Mouse (Mus musculus): ENCODE results near the gene Klk7. TPM values are rescaled to one million over a fixed set of nuclear protein-coding genes. Genes with fewer than 3 reads are reported as not detected.

Gene Klk7
- polyA plus RNA-seq, 1 experiment from 2014 or later, result not detected

DNA sequence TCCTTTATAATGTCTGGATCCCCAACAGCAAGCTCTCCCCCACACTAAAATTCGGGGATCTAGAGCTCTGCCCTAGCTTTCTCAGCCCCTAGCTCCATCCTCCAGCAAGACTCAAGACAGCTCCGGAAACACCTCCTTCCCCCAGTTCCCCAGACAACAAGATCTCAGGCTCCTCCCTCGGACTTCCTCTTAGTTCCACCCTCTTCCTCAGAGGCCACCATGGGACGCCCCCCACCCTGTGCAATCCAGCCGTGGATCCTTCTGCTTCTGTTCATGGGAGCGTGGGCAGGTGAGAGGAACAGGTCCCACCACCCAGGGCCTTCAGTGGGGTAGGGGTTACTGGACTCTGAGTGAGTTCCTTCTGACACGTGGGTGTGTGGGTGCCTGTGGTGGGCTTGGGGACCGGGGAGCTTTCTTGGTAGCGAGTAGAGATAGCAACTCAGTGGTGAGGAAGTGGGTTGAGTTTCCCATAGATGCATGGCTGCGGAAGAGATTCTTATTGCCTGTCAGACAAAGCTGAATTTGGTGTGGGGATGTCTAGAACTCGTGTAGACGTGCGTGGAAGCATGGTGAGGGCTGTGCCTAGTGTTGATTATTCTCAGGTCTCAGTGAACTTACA is 13.1 kb upstream of the Klk7 start:
- Histone ChIP-seq H3K4me3 (peak overlapping the region; percentile 45), H3K4me1 (peaks cover 21% of the 10 kb centered on the region), H3K27ac (no peak overlapping the region), H3K9me3 (no peaks in the 10 kb centered on the region), H3K9ac (peak overlapping the region; percentile 20; the same call in 1 of the 2 replicates), H3K27me3 (replicated peaks) (peaks cover 28% of the 10 kb centered on the region), H3K36me3 (replicated peaks) (no peaks in the 10 kb centered on the region), H3K4me2 (peak overlapping the region; percentile 74)
- ATAC-seq (replicated peaks), result peak; percentile 50
- WGBS, result 41% methylated on average over 13 of the region's 13 CpGs

DNA sequence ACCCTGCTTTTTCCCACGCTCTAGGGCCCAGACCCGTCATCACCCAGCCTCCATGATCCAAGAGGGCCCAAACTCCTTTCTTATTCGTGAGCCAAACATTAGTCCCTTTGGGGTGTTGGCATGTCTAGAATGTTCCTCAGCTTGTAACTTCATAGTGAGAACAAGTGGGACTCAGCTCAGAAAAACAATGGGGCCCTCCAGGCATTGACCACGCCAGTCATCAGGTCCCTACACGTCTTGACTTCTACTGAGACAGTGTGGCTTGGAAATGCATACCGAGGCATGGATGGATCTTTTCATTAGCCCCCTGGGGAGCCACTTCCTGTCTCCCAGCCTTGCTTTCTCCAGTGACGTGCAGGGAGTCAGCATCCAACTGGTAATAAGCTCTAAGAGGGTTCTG is 11.2 kb upstream of the Klk7 start:
- Histone ChIP-seq H3K9ac (no peak overlapping the region), H3K4me2 (no peak overlapping the region), H3K9me3 (no peaks in the 10 kb centered on the region), H3K4me3 (no peak overlapping the region), H3K36me3 (replicated peaks) (no peaks in the 10 kb centered on the region), H3K27ac (no peak overlapping the region), H3K27me3 (replicated peaks) (peaks cover 28% of the 10 kb centered on the region), H3K4me1 (peaks cover 21% of the 10 kb centered on the region)
- WGBS, result 72% methylated on average over 7 of the region's 7 CpGs
- ATAC-seq (replicated peaks), result no peak

DNA sequence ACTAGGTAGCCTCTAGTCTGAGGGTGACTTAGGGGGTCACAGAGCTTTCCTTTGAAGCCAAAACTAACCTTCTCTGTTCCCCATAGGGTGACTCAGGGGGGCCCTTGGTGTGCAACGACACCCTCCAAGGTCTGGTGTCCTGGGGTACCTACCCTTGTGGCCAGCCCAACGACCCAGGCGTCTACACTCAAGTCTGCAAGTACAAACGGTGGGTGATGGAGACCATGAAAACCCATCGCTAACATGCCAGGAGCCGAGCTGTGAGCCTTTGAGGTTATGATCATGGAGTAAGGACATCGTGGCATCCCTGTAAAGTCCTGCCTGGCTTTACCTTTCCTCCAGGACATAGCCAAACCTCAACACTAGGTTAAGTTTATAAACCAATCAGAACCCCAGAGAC is 4.1 kb downstream of the Klk7 start:
- Histone ChIP-seq H3K36me3 (replicated peaks) (no peaks in the 10 kb centered on the region), H3K4me2 (no peak overlapping the region), H3K27me3 (replicated peaks) (no peaks in the 10 kb centered on the region), H3K27ac (no peak overlapping the region), H3K4me3 (no peak overlapping the region), H3K9me3 (no peaks in the 10 kb centered on the region), H3K9ac (no peak overlapping the region), H3K4me1 (no peaks in the 10 kb centered on the region)
- WGBS, result 91% methylated on average over 7 of the region's 7 CpGs
- no peak for ATAC-seq (replicated peaks)

DNA sequence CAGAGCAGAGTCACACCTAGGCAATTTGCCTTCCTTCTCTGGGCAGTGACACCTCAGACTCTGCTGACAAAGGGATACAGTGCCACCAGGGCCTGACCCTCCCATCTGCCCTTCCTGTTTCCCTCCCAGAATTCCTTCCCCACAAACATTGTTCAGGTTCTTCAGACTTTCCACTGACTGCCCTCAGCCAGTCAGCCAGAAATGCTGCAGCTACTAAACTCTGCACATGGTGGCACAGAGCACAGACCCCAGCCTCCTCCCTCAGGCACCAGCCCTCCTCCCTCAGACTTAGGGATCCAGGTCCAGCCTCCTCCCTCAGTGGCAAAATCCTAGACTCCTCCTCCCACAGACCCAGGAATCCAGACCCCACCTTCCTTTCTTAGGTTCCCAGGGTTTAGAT is 5.7 kb downstream of the Klk7 start:
- no peak overlapping the region for H3K4me2 ChIP-seq
- no peaks in the 10 kb centered on the region for H3K27me3 ChIP-seq (replicated peaks)
- no peaks in the 10 kb centered on the region for H3K36me3 ChIP-seq (replicated peaks)
- no peak for ATAC-seq (replicated peaks)
- no peak overlapping the region for H3K4me3 ChIP-seq
- no peak overlapping the region for H3K27ac ChIP-seq
- no peaks in the 10 kb centered on the region for H3K9me3 ChIP-seq
- H3K9ac ChIP-seq, result no peak overlapping the region
- H3K4me1 ChIP-seq, result no peaks in the 10 kb centered on the region

DNA sequence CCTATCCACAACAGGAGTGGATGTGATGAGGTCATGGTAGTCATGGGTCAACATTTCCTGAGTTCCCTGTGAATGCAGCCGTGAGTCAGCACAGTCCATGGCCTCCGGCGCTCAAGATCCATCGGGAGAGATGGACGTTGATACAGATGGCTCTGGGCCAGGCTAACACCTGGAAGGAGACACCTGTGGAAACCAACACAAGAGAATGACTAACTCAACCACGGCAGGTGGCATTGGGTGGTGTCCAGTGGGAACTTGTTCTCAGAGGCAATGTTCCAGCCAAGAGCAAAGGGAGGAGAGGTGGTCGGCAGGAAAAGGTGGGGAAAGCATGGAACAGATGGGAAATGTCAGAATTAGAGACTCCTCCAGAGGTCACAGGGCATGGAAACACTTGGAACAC is 10.5 kb downstream of the Klk7 start:
- Histone ChIP-seq H3K4me3 (no peak overlapping the region), H3K4me1 (no peaks in the 10 kb centered on the region), H3K9me3 (no peaks in the 10 kb centered on the region), H3K4me2 (no peak overlapping the region), H3K27me3 (replicated peaks) (no peaks in the 10 kb centered on the region), H3K9ac (no peak overlapping the region), H3K36me3 (replicated peaks) (no peaks in the 10 kb centered on the region), H3K27ac (no peak overlapping the region)
- no peak for ATAC-seq (replicated peaks)
- WGBS, result 95% methylated on average over 7 of the region's 7 CpGs

DNA sequence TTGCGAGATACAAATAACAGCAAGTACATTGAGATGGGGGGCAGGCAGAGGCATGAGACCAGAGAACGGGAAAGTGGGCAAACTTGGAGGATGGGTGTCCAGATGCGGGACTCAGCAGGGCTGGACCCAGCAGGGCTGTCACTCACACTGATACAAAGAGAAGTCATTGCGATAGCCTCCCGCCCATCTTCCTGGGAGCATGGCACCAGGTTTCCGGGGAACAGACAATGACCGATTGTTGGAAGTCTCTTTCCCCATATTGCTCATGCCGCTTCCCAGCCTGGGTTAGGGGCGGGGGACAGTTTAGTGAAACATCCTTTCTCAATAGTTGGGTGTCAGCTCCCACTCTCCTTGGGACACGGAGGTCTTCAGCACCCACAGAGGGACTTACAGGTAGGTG is 13.1 kb downstream of the Klk7 start, which contains the start of gene Klk6:
TSS of gene Klk6 (plus strand) at position 301 of the 400 bp plus-strand sequence.
- WGBS, result 76% methylated on average over 10 of the region's 10 CpGs
- no peaks in the 10 kb centered on the region for H3K36me3 ChIP-seq (replicated peaks)
- H3K9ac ChIP-seq, result no peak within 1 kb of the TSS
- ATAC-seq (replicated peaks), result no peak
- no peaks in the 10 kb centered on the region for H3K9me3 ChIP-seq
- H3K4me2 ChIP-seq, result no peak within 1 kb of the TSS
- H3K27ac ChIP-seq, result no peak within 1 kb of the TSS
- H3K27me3 ChIP-seq (replicated peaks), result no peaks in the 10 kb centered on the region
- H3K4me1 ChIP-seq, result no peaks in the 10 kb centered on the region
- H3K4me3 ChIP-seq, result no peak within 1 kb of the TSS

DNA sequence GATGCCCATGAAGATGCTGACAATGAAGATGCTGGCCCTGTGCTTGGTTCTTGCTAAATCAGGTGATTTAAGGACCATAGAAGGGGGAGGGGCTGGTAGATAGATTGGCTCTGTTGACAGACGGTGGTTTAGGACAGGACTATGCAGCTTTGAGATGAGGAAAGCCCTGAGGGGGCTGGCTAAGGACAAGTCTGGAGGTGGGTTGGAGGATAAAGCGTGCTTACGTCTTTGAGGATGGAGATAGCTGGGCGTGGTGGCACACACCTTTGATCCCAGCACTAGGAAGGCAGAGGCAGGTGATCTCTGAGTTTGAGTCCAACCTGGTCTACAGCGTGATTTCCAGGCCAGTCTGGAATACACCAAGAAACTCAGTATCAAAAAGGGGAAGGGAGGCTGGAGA is 15.0 kb downstream of the Klk7 start:
- Histone ChIP-seq H3K4me1 (no peaks in the 10 kb centered on the region), H3K27me3 (replicated peaks) (no peaks in the 10 kb centered on the region), H3K9me3 (no peaks in the 10 kb centered on the region), H3K4me2 (no peak overlapping the region), H3K9ac (no peak overlapping the region), H3K27ac (no peak overlapping the region), H3K36me3 (replicated peaks) (no peaks in the 10 kb centered on the region), H3K4me3 (no peak overlapping the region)
- 90% methylated on average over 5 of the region's 5 CpGs for WGBS
- no peak for ATAC-seq (replicated peaks)

DNA sequence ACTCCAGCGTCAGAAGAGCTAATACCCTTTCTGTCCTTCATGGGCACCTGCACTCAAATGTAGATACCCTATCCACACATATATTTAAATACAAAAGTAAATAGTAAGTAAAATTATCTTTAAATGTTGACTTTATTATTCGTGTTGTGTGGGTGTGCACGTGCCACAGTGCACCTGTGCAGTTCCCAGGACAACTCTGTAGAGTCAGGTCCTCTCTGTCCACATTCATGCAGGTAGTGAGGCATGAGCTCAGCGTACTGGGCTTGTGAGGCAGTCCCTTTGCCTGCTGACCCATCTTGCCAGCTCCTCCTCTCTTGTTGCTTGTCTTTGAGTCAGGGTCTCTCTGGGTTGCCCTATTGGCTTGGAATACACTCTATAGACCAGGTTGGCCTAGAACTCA is 16.6 kb downstream of the Klk7 start:
- Histone ChIP-seq H3K4me3 (no peak overlapping the region), H3K9ac (no peak overlapping the region), H3K36me3 (replicated peaks) (no peaks in the 10 kb centered on the region), H3K27ac (no peak overlapping the region), H3K4me1 (no peaks in the 10 kb centered on the region), H3K4me2 (no peak overlapping the region), H3K9me3 (no peaks in the 10 kb centered on the region), H3K27me3 (replicated peaks) (no peaks in the 10 kb centered on the region)
- 91% methylated on average over 4 of the region's 4 CpGs for WGBS
- ATAC-seq (replicated peaks), result no peak

DNA sequence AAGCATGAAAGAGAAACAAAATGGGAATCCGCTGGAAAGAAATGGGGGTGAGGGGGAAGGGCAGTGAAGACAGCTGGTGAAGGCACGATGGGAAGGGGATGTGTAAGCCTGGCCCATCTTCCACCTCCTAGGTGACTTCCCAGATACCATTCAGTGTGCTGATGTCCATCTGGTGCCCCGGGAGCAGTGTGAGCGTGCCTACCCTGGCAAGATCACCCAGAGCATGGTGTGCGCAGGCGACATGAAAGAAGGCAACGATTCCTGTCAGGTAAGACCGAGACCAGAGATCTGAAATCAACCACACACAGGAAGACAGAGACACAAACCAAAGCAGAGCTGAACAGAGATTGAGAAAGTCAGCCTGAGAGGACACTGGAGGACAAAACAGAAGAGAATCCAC is 17.9 kb downstream of the Klk7 start:
- Histone ChIP-seq H3K27me3 (replicated peaks) (no peaks in the 10 kb centered on the region), H3K9me3 (no peaks in the 10 kb centered on the region), H3K36me3 (replicated peaks) (no peaks in the 10 kb centered on the region), H3K27ac (no peak overlapping the region), H3K4me3 (no peak overlapping the region), H3K4me2 (no peak overlapping the region), H3K4me1 (no peaks in the 10 kb centered on the region), H3K9ac (no peak overlapping the region)
- WGBS, result 95% methylated on average over 8 of the region's 8 CpGs
- no peak for ATAC-seq (replicated peaks)

DNA sequence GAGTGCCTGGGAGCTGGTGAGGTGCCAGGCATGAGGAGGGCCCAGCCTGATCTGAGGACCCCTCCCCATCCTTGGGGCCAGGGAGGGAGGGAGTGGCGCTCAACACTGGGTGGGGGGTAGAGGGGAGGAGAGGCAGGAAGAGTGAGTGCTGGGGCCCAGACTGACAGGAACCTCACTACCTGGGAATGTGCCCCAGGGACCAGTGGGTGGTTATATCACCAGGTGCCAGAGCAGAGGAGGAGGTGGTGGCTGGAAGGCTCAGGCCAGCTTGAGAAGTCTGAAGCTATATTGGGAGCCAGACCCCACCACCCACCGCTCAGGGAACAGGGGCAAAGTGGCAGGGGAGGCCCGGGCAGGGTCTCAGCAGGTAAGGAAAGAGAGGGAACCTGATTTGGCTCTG is 30.6 kb downstream of the Klk7 start, which contains the start of gene Klk5:
TSS of gene Klk5 (plus strand) at position 271 of the 400 bp plus-strand sequence.
- Histone ChIP-seq H3K36me3 (replicated peaks) (no peaks in the 10 kb centered on the region), H3K4me2 (no peak within 1 kb of the TSS), H3K4me3 (no peak within 1 kb of the TSS), H3K9ac (no peak within 1 kb of the TSS), H3K27ac (no peak within 1 kb of the TSS), H3K27me3 (replicated peaks) (no peaks in the 10 kb centered on the region), H3K9me3 (no peaks in the 10 kb centered on the region), H3K4me1 (no peaks in the 10 kb centered on the region)
- no peak for ATAC-seq (replicated peaks)
- WGBS, result 52% methylated on average over 3 of the region's 3 CpGs

DNA sequence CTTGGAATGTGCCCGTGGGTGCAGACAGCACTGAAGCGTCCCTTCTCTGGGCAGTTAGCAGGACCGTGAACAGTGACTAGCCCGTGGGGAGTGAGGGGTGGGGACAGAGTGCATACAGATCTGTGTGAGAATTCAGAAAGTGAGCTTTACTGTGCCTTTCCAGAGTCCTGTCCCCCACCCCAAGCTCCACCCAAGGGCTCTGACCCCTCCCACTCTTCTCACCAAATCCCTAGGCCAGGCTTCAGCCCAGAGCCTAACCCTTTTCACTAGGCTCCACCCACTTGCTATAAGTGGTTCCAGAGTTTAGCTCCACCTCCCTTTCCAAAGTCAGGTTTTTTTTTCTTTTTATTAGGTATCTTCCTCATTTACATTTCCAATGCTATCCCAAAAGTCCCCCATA is 32.7 kb downstream of the Klk7 start:
- Histone ChIP-seq H3K36me3 (replicated peaks) (no peaks in the 10 kb centered on the region), H3K4me1 (no peaks in the 10 kb centered on the region), H3K9ac (no peak overlapping the region), H3K27ac (no peak overlapping the region), H3K4me3 (no peak overlapping the region), H3K9me3 (no peaks in the 10 kb centered on the region), H3K27me3 (replicated peaks) (no peaks in the 10 kb centered on the region), H3K4me2 (no peak overlapping the region)
- 88% methylated on average over 4 of the region's 4 CpGs for WGBS
- no peak for ATAC-seq (replicated peaks)

DNA sequence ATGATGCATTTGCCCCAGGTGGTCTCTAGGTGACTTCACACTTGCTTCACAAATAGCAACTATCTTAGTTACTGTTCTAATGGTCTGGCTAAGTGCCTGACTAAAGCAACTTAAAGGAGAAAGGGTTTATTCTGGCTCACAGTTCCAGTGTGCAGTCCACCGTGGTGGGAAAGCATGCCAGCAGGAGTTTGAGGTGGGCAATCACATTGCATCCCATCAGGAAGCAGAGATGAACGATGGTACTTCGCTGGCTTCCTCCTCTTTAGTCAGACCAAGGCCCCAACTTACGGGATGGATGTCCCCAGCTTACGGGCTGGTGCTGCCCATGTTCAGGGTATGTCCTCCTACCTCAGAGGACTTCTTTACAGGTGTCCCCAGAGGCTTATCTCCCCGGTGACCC is 40.5 kb downstream of the Klk7 start:
- no peaks in the 10 kb centered on the region for H3K9me3 ChIP-seq
- ATAC-seq (replicated peaks), result no peak
- H3K9ac ChIP-seq, result no peak overlapping the region
- no peak overlapping the region for H3K4me3 ChIP-seq
- H3K4me2 ChIP-seq, result no peak overlapping the region
- no peaks in the 10 kb centered on the region for H3K27me3 ChIP-seq (replicated peaks)
- 94% methylated on average over 6 of the region's 6 CpGs for WGBS
- H3K27ac ChIP-seq, result no peak overlapping the region
- H3K36me3 ChIP-seq (replicated peaks), result no peaks in the 10 kb centered on the region
- no peaks in the 10 kb centered on the region for H3K4me1 ChIP-seq

DNA sequence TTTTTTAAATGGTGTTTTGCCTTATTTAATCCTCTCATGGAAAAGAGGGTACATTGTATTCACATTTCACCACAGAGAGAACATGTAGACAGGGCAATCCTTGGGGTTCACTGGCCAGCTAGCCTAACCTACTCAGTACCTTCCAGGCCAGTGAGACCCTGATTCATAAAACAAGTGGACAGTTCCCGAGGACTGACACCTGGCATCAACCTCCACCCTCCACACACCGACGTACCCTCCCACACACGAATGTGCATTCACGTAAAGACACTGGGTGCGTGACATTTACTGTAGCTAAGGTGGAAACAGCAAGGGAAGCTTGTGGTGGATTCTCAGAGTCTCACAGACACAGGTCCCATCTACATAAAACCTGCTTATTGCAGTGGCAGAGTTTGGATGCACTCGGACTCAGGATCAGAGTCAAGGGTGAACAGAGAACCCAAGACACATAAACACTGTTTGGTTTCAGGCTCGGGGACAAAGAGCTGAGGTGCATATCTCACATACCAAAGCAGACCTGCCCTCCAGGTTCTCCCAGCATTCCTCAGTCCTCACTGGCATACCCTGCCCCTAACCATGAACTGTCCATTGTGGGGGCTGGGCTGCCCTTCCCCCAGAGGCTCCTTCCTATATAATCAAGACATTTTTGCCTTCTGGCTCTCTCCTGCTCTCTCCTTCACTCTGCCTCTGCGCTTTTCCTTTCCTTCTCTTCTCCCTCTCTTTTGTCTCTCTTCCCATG is 43.7 kb downstream of the Klk7 start:
- WGBS, result 87% methylated on average over 9 of the region's 9 CpGs
- Histone ChIP-seq H3K4me1 (no peaks in the 10 kb centered on the region), H3K9ac (no peak overlapping the region), H3K27ac (no peak overlapping the region), H3K9me3 (no peaks in the 10 kb centered on the region), H3K36me3 (replicated peaks) (no peaks in the 10 kb centered on the region), H3K27me3 (replicated peaks) (no peaks in the 10 kb centered on the region), H3K4me2 (no peak overlapping the region), H3K4me3 (no peak overlapping the region)
- ATAC-seq (replicated peaks), result no peak

Data from midbrain, embryonic 15.5 days (tissue).